Mouse (Mus musculus): ENCODE results near the gene Has3. TPM values are rescaled to one million over a fixed set of nuclear protein-coding genes. Genes with fewer than 3 reads are reported as not detected.
"Not testable (repeated sequence)": the region's sequence is repeated elsewhere in the genome, so short reads cannot be mapped to it uniquely, and the experiment has no call there.

The Has3 gene
- polyA plus RNA-seq, 1 experiment from 2014 or later, result 1.2 TPM

- H3K4me2 ChIP-seq (ENCODE audit: low read length), result peak overlapping the region; percentile 98
- H3K9me3 ChIP-seq (ENCODE audit: control insufficient read depth, low read length), result no peaks in the 10 kb centered on the region
- H3K36me3 ChIP-seq (ENCODE audit: control insufficient read depth, insufficient read depth, low read length), result peaks cover 10% of the 10 kb centered on the region; the same call in 1 of the 2 replicates
- peaks cover 28% of the 10 kb centered on the region for H3K4me1 ChIP-seq (ENCODE audit: control insufficient read depth, insufficient read depth, low read depth, low read length)
- peak overlapping the region; percentile 64 for H3K27ac ChIP-seq (ENCODE audit: low read depth, low read length)
- peak overlapping the region; percentile 81 for H3K9ac ChIP-seq (ENCODE audit: low read depth, low read length)
- 18% methylated on average over 8 of the region's 8 CpGs for WGBS
- H3K27me3 ChIP-seq (replicated peaks; ENCODE audit: control insufficient read depth, insufficient read depth, low read length), result peaks cover 2% of the 10 kb centered on the region
- H3K4me3 ChIP-seq (ENCODE audit: low read length), result peak overlapping the region; percentile 71
- ATAC-seq, result 0 out of 2 replicates have a peak, but pooled peaks have one; percentile 38
Measured at GRCm38 (mm10) chr8:106872454-106873034, 2.5 kb downstream of the Has3 start.

DNA sequence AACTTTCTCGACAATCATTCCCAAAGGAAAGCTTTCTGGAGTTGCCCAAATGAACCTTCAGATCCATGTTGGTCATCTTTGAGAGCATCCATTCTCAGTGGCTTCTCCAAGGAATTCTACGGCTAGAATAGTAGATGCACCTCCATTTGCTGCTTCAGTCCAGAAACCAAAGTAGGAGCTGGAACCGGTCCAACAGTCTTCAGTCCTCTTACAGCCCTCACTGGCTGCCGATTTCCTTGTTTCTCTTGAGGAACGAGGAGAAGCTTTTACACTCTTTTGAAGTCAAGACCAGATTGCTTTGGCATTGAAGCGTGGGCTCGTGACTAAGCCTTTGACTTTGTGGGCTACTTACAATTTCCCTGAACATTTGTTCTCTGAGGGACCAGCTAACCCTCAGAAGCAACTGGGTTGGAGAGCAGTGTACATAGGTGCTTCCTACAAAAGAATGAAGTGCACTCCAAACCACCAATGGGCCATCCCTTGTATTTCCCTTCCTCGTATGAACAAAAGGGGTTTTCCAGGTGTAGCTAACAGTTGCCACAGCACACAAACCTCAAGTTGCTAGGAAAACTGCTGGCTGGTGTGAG lies 10.2 kb downstream of the Has3 start:
- peaks cover 24% of the 10 kb centered on the region for H3K36me3 ChIP-seq (ENCODE audit: control insufficient read depth, insufficient read depth, low read length)
- 85% methylated on average over 8 of the region's 8 CpGs for WGBS

GRCm38 (mm10) chr8:106884094-106884493 lies 14.1 kb downstream of the Has3 start:
- not testable (repeated sequence) for H3K9me3 ChIP-seq (ENCODE audit: control insufficient read depth, low read length); H3K4me2 ChIP-seq (ENCODE audit: low read length); ATAC-seq; H3K4me3 ChIP-seq (ENCODE audit: low read length); H3K4me1 ChIP-seq (ENCODE audit: control insufficient read depth, insufficient read depth, low read depth, low read length); H3K27me3 ChIP-seq (replicated peaks; ENCODE audit: control insufficient read depth, insufficient read depth, low read length); H3K9ac ChIP-seq (ENCODE audit: low read depth, low read length); H3K27ac ChIP-seq (ENCODE audit: low read depth, low read length)
- 92% methylated on average over 11 of the region's 11 CpGs for WGBS
- H3K36me3 ChIP-seq (ENCODE audit: control insufficient read depth, insufficient read depth, low read length), result peaks cover 28% of the 10 kb centered on the region

More for the DNA sequence above, 10.2 kb downstream of the Has3 start:
- H3K4me2 ChIP-seq (ENCODE audit: low read length), result no peak overlapping the region
- H3K4me3 ChIP-seq (ENCODE audit: low read length), result no peak overlapping the region
- H3K27me3 ChIP-seq (replicated peaks; ENCODE audit: control insufficient read depth, insufficient read depth, low read length), result no peaks in the 10 kb centered on the region
- H3K9ac ChIP-seq (ENCODE audit: low read depth, low read length), result no peak overlapping the region
- no peak for ATAC-seq
- H3K27ac ChIP-seq (ENCODE audit: low read depth, low read length), result no peak overlapping the region
- no peaks in the 10 kb centered on the region for H3K4me1 ChIP-seq (ENCODE audit: control insufficient read depth, insufficient read depth, low read depth, low read length)
- H3K9me3 ChIP-seq (ENCODE audit: control insufficient read depth, low read length), result no peaks in the 10 kb centered on the region

- H3K9me3 ChIP-seq (ENCODE audit: control insufficient read depth, low read length); H3K4me2 ChIP-seq (ENCODE audit: low read length); H3K27me3 ChIP-seq (replicated peaks; ENCODE audit: control insufficient read depth, insufficient read depth, low read length); H3K4me3 ChIP-seq (ENCODE audit: low read length); H3K27ac ChIP-seq (ENCODE audit: low read depth, low read length); ATAC-seq; H3K4me1 ChIP-seq (ENCODE audit: control insufficient read depth, insufficient read depth, low read depth, low read length); H3K9ac ChIP-seq (ENCODE audit: low read depth, low read length): not testable (repeated sequence)
- WGBS, result 89% methylated on average over 4 of the region's 4 CpGs
- peaks cover 26% of the 10 kb centered on the region for H3K36me3 ChIP-seq (ENCODE audit: control insufficient read depth, insufficient read depth, low read length)
Measured at GRCm38 (mm10) chr8:106884826-106885400, 14.9 kb downstream of the Has3 start.

DNA sequence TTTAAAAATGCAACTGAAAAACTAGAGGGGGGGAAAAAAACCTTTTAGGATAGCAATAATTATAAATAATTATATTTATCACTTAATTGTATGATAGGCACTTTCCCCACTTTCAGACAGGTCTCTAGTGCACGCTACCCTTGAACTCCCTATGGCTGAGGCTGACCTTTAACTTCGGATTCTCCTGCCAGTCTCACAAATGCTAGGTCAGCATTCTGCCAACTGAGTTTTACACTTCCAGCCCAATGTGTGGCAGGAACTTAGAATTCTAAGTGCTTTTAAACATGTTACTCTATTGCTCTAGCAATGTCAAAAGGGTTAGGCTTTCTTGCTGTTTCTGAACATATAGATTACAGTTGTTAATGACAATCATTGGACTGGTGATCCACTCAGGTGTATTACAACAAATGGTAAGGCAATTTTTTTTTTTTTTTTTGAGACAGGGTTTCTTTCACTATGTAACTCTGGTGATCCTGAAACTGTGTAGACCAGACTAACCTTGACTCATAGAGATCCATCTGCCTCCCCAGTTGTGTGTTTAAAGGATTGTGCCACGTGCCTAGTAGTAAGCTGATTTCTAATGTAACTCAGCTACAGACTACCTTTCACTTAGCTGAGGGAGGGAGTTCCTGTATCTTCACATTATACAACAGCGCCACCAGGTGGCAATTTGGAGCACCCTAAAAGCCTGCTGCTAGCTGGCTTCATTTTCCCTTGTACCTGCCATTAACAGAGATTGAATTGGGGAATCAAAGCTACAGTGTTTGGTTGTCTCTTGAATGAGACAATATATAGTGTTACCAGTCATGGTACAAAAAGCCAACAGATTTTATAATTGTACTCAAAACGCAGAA lies 17.5 kb downstream of the Has3 start:
- peak; percentile 68 for ATAC-seq
- Histone ChIP-seq H3K4me2 (ENCODE audit: low read length) (no peak overlapping the region), H3K27ac (ENCODE audit: low read depth, low read length) (no peak overlapping the region), H3K9me3 (ENCODE audit: control insufficient read depth, low read length) (no peaks in the 10 kb centered on the region), H3K4me1 (ENCODE audit: control insufficient read depth, insufficient read depth, low read depth, low read length) (peaks cover 7% of the 10 kb centered on the region), H3K4me3 (ENCODE audit: low read length) (no peak overlapping the region), H3K27me3 (replicated peaks; ENCODE audit: control insufficient read depth, insufficient read depth, low read length) (no peaks in the 10 kb centered on the region), H3K36me3 (ENCODE audit: control insufficient read depth, insufficient read depth, low read length) (peaks cover 13% of the 10 kb centered on the region), H3K9ac (ENCODE audit: low read depth, low read length) (no peak overlapping the region)
- WGBS, result 48% methylated on average over 5 of the region's 5 CpGs

- Histone ChIP-seq H3K36me3 (ENCODE audit: control insufficient read depth, insufficient read depth, low read length) (peaks cover 9% of the 10 kb centered on the region), H3K9ac (ENCODE audit: low read depth, low read length) (no peak overlapping the region), H3K9me3 (ENCODE audit: control insufficient read depth, low read length) (no peaks in the 10 kb centered on the region), H3K4me2 (ENCODE audit: low read length) (no peak overlapping the region), H3K4me3 (ENCODE audit: low read length) (no peak overlapping the region), H3K27me3 (replicated peaks; ENCODE audit: control insufficient read depth, insufficient read depth, low read length) (no peaks in the 10 kb centered on the region), H3K4me1 (ENCODE audit: control insufficient read depth, insufficient read depth, low read depth, low read length) (peaks cover 7% of the 10 kb centered on the region), H3K27ac (ENCODE audit: low read depth, low read length) (no peak overlapping the region)
- WGBS, result 87% methylated on average over 3 of the region's 3 CpGs
- no peak for ATAC-seq
Measured at GRCm38 (mm10) chr8:106888803-106889202, 18.8 kb downstream of the Has3 start.

DNA sequence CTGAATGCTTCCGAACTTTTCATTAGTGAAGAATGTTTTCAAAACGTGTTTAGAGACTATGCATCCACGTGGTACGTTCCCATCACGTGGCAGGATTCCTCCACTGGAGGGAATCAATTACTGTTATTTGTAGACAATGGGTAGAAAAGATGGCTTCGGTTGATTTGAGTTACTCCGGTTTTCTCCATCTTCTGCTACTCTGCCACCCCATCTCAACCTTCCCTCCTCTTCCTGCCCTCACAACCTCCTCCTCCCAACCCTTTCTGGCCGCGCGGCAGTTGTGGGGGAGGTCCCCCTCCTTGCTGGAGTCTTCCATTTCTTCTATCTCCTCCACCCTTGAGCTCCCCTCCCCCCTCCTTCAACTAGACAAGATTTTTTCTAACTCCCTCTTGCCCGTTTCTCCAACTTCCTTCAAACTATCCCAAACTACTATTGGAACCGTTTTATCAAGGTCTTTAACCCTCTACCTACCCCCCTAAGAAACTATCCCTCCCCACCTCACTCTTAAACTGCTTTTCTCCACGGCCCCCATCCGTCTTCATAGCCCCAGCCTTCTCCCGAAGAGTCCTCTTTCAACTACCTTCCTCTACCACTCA lies 22.3 kb downstream of the Has3 start:
- Histone ChIP-seq H3K4me2 (ENCODE audit: low read length) (peak overlapping the region; percentile 92), H3K9ac (ENCODE audit: low read depth, low read length) (peak overlapping the region; percentile 95), H3K36me3 (ENCODE audit: control insufficient read depth, insufficient read depth, low read length) (peaks cover 3% of the 10 kb centered on the region; the same call in 1 of the 2 replicates), H3K4me1 (ENCODE audit: control insufficient read depth, insufficient read depth, low read depth, low read length) (peaks cover 13% of the 10 kb centered on the region), H3K9me3 (ENCODE audit: control insufficient read depth, low read length) (no peaks in the 10 kb centered on the region), H3K4me3 (ENCODE audit: low read length) (peak overlapping the region; percentile 96), H3K27ac (ENCODE audit: low read depth, low read length) (peak overlapping the region; percentile 96), H3K27me3 (replicated peaks; ENCODE audit: control insufficient read depth, insufficient read depth, low read length) (no peaks in the 10 kb centered on the region)
- no peak for ATAC-seq
- under 1% methylated on average over 15 of the region's 15 CpGs for WGBS

- peak overlapping the region; percentile 96 for H3K4me3 ChIP-seq (ENCODE audit: low read length)
- under 1% methylated on average over 52 of the region's 57 CpGs for WGBS
- ATAC-seq, result peak; percentile 85
- H3K36me3 ChIP-seq (ENCODE audit: control insufficient read depth, insufficient read depth, low read length), result peaks cover 3% of the 10 kb centered on the region; the same call in 1 of the 2 replicates
- H3K4me1 ChIP-seq (ENCODE audit: control insufficient read depth, insufficient read depth, low read depth, low read length), result peaks cover 13% of the 10 kb centered on the region
- no peaks in the 10 kb centered on the region for H3K9me3 ChIP-seq (ENCODE audit: control insufficient read depth, low read length)
- no peaks in the 10 kb centered on the region for H3K27me3 ChIP-seq (replicated peaks; ENCODE audit: control insufficient read depth, insufficient read depth, low read length)
- peak overlapping the region; percentile 92 for H3K4me2 ChIP-seq (ENCODE audit: low read length)
- H3K9ac ChIP-seq (ENCODE audit: low read depth, low read length), result peak overlapping the region; percentile 95
- H3K27ac ChIP-seq (ENCODE audit: low read depth, low read length), result peak overlapping the region; percentile 96
Measured at GRCm38 (mm10) chr8:106892806-106893451, 22.9 kb downstream of the Has3 start.
